Mouse (Mus musculus) forebrain, embryonic 16.5 days (tissue): ENCODE results near the gene Olfr960. TPM values are rescaled to one million over a fixed set of nuclear protein-coding genes. Genes with fewer than 3 reads are reported as not detected.

Source experiments
- ATAC-seq: fragments of 200-750 bp; cut with Nextera tagmentation; 2 replicates; pipeline ENCODE4 v1.8.0; 2017; ENCODE audit warnings: mild to moderate bottlenecking, moderate library complexity
- H3K27ac ChIP-seq: fragments of 300-500 bp; sonication (generic); 2 replicates; pipeline ENCODE4 v1.5.1; 2014; ENCODE audit warnings: low read length, control low read depth
- H3K27me3 ChIP-seq: fragments of 300-500 bp; sonication (generic); replicated peaks from 2 replicates; pipeline ENCODE4 v1.6.1; 2014; ENCODE audit warnings: low read length; ENCODE audit not compliant: control insufficient read depth, insufficient read depth
- H3K36me3 ChIP-seq: fragments of 300-500 bp; sonication (generic); 2 replicates; pipeline ENCODE4 v1.6.1; 2014; ENCODE audit not compliant: control insufficient read depth, insufficient read depth
- H3K4me1 ChIP-seq: fragments of 300-500 bp; sonication (generic); replicated peaks from 2 replicates; pipeline ENCODE4 v1.6.1; 2014; ENCODE audit warnings: low read length; ENCODE audit not compliant: control insufficient read depth, insufficient read depth
- H3K4me2 ChIP-seq: fragments of 300-500 bp; sonication (generic); 2 replicates; pipeline ENCODE4 v1.6.1; 2014; ENCODE audit warnings: mild to moderate bottlenecking, low read length, control low read depth
- H3K4me3 ChIP-seq: fragments of 300-500 bp; sonication (generic); replicated peaks from 2 replicates; pipeline ENCODE4 v1.5.1; 2014; ENCODE audit warnings: mild to moderate bottlenecking, low read length, control low read depth
- H3K9ac ChIP-seq: fragments of 300-500 bp; sonication (generic); replicated peaks from 2 replicates; pipeline ENCODE4 v1.6.1; 2014; ENCODE audit warnings: low read depth, low read length, control low read depth
- H3K9me3 ChIP-seq: fragments of 300-500 bp; sonication (generic); 2 replicates; pipeline ENCODE4 v1.6.1; 2016; ENCODE audit warnings: low read length; ENCODE audit not compliant: control insufficient read depth
- WGBS: fragments of 180-500 bp; shearing (Covaris S2); extraction: QIAGEN DNeasy Blood & Tissue Kit; methylation state at CpG from one replicate; pipeline ENCODE4 v1.1.7; 2014; 5-methylcytosine and 5-hydroxymethylcytosine counted together
- polyA plus RNA-seq: library from polyadenylated mRNA; unstranded; fragments of >200 nt; fragmentation: Nextera tagmentation; extraction: Ambion mirVana; gene quantifications from 2 replicates; pipeline ENCODE4 v1.2.1, GENCODE M21; 2015

Olfr960 gene
- polyA plus RNA-seq: not detected in 2 replicates

GRCm38 (mm10) chr9:39621073-39621472 lies at the start of gene Olfr960:
Gene Olfr960, plus strand, starts transcription at chr9:39621373.
- no peak for ATAC-seq
- Histone ChIP-seq H3K36me3 (no peaks in the 10 kb centered on the region), H3K4me2 (no peak within 1 kb of the TSS), H3K4me1 (no peaks in the 10 kb centered on the region), H3K9me3 (no peaks in the 10 kb centered on the region), H3K4me3 (no peak within 1 kb of the TSS), H3K27me3 (no peaks in the 10 kb centered on the region), H3K9ac (no peak within 1 kb of the TSS), H3K27ac (no peak within 1 kb of the TSS)
- 37% methylated on average over 1 of the region's 1 CpGs for WGBS

DNA sequence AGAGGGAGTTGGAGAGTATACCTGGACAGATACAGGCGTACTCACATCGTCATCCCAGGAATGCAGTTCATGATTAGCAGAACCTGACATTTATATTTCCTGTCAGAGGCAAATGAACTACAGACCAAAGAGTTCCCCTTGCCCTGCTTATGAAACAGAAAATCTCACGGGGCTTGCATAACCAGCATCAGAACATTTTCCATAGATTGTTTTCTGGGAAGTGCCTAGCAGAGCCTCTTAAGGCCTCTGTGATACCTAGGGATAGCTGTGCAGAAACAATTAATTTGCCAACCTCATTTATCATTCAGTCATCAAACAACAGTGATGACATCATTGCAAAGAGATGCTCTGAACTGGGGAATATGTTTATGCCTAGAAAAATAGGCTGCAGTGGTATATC lies 45.7 kb upstream of the Olfr960 start, which contains the start of gene Olfr959:
TSS of gene Olfr959 (minus strand) at position 101 of the 400 bp plus-strand sequence.
- Histone ChIP-seq H3K9ac (no peak within 1 kb of the TSS), H3K27me3 (no peaks in the 10 kb centered on the region), H3K4me3 (no peak within 1 kb of the TSS), H3K9me3 (no peaks in the 10 kb centered on the region), H3K4me1 (no peaks in the 10 kb centered on the region), H3K4me2 (no peak within 1 kb of the TSS), H3K27ac (no peak within 1 kb of the TSS), H3K36me3 (no peaks in the 10 kb centered on the region)
- 86% methylated on average over 3 of the region's 3 CpGs for WGBS
- ATAC-seq: no peak

DNA sequence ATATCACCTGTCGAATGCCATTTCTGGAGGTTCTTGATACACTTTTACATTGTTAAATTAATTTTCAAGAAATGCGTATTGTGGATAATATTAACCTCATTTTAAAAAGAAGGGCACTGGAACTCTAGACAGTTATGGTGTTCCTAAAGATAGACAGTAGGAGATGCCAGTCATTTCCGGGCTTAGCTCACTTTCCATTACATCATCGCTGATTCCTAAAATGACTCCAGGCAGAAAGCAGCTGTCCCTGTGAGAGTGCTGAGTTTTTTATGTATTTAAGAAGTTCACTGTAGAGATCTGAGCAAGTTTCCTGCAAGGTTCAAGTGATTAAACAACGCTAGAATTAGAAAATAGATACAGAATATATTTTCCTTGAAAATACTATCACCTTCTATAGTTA lies 44.1 kb upstream of the Olfr960 start:
- 91% methylated on average over 5 of the region's 5 CpGs for WGBS
- Histone ChIP-seq H3K27ac (no peak overlapping the region), H3K36me3 (no peaks in the 10 kb centered on the region), H3K9ac (no peak overlapping the region), H3K9me3 (no peaks in the 10 kb centered on the region), H3K4me3 (no peak overlapping the region), H3K4me2 (no peak overlapping the region), H3K27me3 (no peaks in the 10 kb centered on the region), H3K4me1 (no peaks in the 10 kb centered on the region)
- no peak for ATAC-seq

GRCm38 (mm10) chr9:39602536-39603332 lies 18.4 kb upstream of the Olfr960 start:
- ATAC-seq: peak; percentile 95
- H3K4me2 ChIP-seq: peak overlapping the region; percentile 63
- H3K9ac ChIP-seq: peak overlapping the region; percentile 43; the same call in 1 of the 2 replicates
- H3K36me3 ChIP-seq: no peaks in the 10 kb centered on the region
- H3K27me3 ChIP-seq: no peaks in the 10 kb centered on the region
- peak overlapping the region; percentile 42 for H3K4me3 ChIP-seq
- 0% methylated on average over 19 of the region's 19 CpGs for WGBS
- H3K27ac ChIP-seq: peak overlapping the region; percentile 59; the same call in 1 of the 2 replicates
- H3K4me1 ChIP-seq: peaks cover 10% of the 10 kb centered on the region
- no peaks in the 10 kb centered on the region for H3K9me3 ChIP-seq

- peak overlapping the region; percentile 43; the same call in 1 of the 2 replicates for H3K9ac ChIP-seq
- H3K4me3 ChIP-seq: peak overlapping the region; percentile 42
- no peaks in the 10 kb centered on the region for H3K27me3 ChIP-seq
- 0% methylated on average over 9 of the region's 9 CpGs for WGBS
- H3K36me3 ChIP-seq: no peaks in the 10 kb centered on the region
- peak; percentile 27; the same call in 1 of the 2 replicates for ATAC-seq
- peaks cover 10% of the 10 kb centered on the region for H3K4me1 ChIP-seq
- peak overlapping the region; percentile 59; the same call in 1 of the 2 replicates for H3K27ac ChIP-seq
- H3K4me2 ChIP-seq: peak overlapping the region; percentile 63
- no peaks in the 10 kb centered on the region for H3K9me3 ChIP-seq
Observed at GRCm38 (mm10) chr9:39603333-39603845, 17.8 kb upstream of the Olfr960 start.

DNA sequence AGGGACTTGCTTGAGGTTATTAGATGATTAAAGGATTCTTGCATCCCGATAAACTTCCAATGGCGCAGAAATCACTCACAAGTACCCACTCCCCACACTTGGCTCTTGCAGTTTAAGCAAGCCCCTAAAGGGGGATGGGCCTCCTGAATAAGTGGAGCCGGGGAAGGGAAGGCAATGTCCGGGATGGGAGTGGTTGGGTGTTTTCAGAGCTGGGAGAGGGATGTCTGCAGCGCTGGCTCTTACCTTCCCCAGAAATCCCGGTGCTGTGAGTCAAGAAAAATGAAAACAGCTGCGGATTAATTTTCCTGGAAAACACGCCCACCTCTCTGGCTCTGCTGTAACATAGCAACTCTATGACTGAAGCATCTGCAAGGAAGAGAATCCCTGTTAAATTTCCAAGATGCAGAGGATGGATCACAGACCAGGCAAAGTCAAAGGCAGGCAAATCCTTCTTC lies 17.1 kb upstream of the Olfr960 start, which contains the start of gene AW551984:
TSS of gene AW551984 (minus strand) at position 405 of the 455 bp plus-strand sequence.
- Histone ChIP-seq H3K4me1 (peaks cover 10% of the 10 kb centered on the region), H3K27ac (no peak within 1 kb of the TSS), H3K9ac (peak within 1 kb of the TSS; percentile 43; the same call in 1 of the 2 replicates), H3K27me3 (no peaks in the 10 kb centered on the region), H3K36me3 (no peaks in the 10 kb centered on the region), H3K9me3 (no peaks in the 10 kb centered on the region), H3K4me2 (peak within 1 kb of the TSS; percentile 63), H3K4me3 (peak within 1 kb of the TSS; percentile 42)
- under 1% methylated on average over 8 of the region's 8 CpGs for WGBS
- ATAC-seq: peak; percentile 29

DNA sequence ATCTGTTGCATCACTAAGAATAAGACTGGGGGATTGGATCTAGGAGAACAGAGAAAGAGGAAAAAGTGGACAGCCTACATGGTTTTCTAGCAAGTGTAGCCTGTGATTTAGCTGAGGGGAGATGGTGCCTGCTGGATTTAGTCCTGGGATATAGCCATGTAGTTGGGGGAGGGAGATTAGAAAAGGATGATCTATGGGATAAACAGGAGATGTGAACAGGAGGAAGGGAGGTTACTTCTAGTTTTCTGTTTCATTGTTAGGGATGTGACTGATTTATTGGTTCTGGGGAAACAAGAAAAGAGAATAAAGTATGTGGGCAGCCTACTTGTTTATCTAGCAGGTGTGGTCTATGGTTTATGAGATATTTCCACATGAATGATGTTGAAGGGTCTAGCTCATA lies 12.7 kb upstream of the Olfr960 start:
- Histone ChIP-seq H3K4me1 (peaks cover 4% of the 10 kb centered on the region), H3K9me3 (no peaks in the 10 kb centered on the region), H3K36me3 (no peaks in the 10 kb centered on the region), H3K4me2 (no peak overlapping the region), H3K27ac (no peak overlapping the region), H3K4me3 (no peak overlapping the region), H3K27me3 (no peaks in the 10 kb centered on the region), H3K9ac (no peak overlapping the region)
- ATAC-seq: no peak

- Histone ChIP-seq H3K4me3 (no peak within 1 kb of the TSS), H3K9me3 (no peaks in the 10 kb centered on the region), H3K27ac (no peak within 1 kb of the TSS), H3K9ac (no peak within 1 kb of the TSS), H3K4me2 (no peak within 1 kb of the TSS), H3K36me3 (no peaks in the 10 kb centered on the region), H3K27me3 (no peaks in the 10 kb centered on the region), H3K4me1 (no peaks in the 10 kb centered on the region)
- no peak for ATAC-seq
- 71% methylated on average over 3 of the region's 3 CpGs for WGBS
Observed at GRCm38 (mm10) chr9:39610355-39610754, 10.8 kb upstream of the Olfr960 start, which contains the start of gene Olfr148. Gene Olfr148, plus strand, starts transcription at chr9:39610655.

GRCm38 (mm10) chr9:39611953-39612352 lies 9.2 kb upstream of the Olfr960 start:
- H3K4me1 ChIP-seq: no peaks in the 10 kb centered on the region
- no peaks in the 10 kb centered on the region for H3K27me3 ChIP-seq
- no peaks in the 10 kb centered on the region for H3K9me3 ChIP-seq
- H3K36me3 ChIP-seq: no peaks in the 10 kb centered on the region
- H3K9ac ChIP-seq: no peak overlapping the region
- H3K4me3 ChIP-seq: no peak overlapping the region
- peak; percentile 81 for ATAC-seq
- H3K4me2 ChIP-seq: no peak overlapping the region
- 67% methylated on average over 1 of the region's 1 CpGs for WGBS
- no peak overlapping the region for H3K27ac ChIP-seq
